Mouse (Mus musculus): ENCODE measurements around the gene Bach2.

Gene Bach2

GRCm38 (mm10) chr4:32424434-32424833 is 185.8 kb downstream of the Bach2 start:
- in situ Hi-C loops (cut with MseI, MboI), result no loop called here

GRCm38 (mm10) chr4:32425060-32425459 is 186.5 kb downstream of the Bach2 start:
- in situ Hi-C loops (cut with MseI, MboI), result no loop called here

GRCm38 (mm10) chr4:32425641-32426040 is 187.0 kb downstream of the Bach2 start:
- in situ Hi-C loops (cut with MseI, MboI), result no loop called here

- in situ Hi-C loops (cut with MseI, MboI), result no loop called here
These were observed 188.4 kb downstream of the Bach2 start for GRCm38 (mm10) chr4:32426779-32427577.

GRCm38 (mm10) chr4:32428738-32429137 is 190.1 kb downstream of the Bach2 start:
- in situ Hi-C loops (cut with MseI, MboI), result no loop called here

GRCm38 (mm10) chr4:32430136-32430535 is 191.5 kb downstream of the Bach2 start:
- in situ Hi-C loops (cut with MseI, MboI), result no loop called here

- in situ Hi-C loops (cut with MseI, MboI), result no loop called here
These were observed 192.4 kb downstream of the Bach2 start for GRCm38 (mm10) chr4:32430981-32431380.

- in situ Hi-C loops (cut with MseI, MboI), result no loop called here
These were observed 193.7 kb downstream of the Bach2 start for GRCm38 (mm10) chr4:32432271-32432781.

- in situ Hi-C loops (cut with MseI, MboI), result no loop called here
These were observed 194.3 kb downstream of the Bach2 start for GRCm38 (mm10) chr4:32432945-32433344.

- in situ Hi-C loops (cut with MseI, MboI), result no loop called here
These were observed 196.0 kb downstream of the Bach2 start for GRCm38 (mm10) chr4:32434612-32435011.

- in situ Hi-C loops (cut with MseI, MboI), result no loop called here
These were observed 201.6 kb downstream of the Bach2 start for GRCm38 (mm10) chr4:32439974-32440739.

GRCm38 (mm10) chr4:32440740-32441072 is 202.1 kb downstream of the Bach2 start:
- in situ Hi-C loops (cut with MseI, MboI), result no loop called here

GRCm38 (mm10) chr4:32444671-32445196 is 206.1 kb downstream of the Bach2 start:
- in situ Hi-C loops (cut with MseI, MboI), result no loop called here

- in situ Hi-C loops (cut with MseI, MboI), result no loop called here
These were observed 209.2 kb downstream of the Bach2 start for GRCm38 (mm10) chr4:32447850-32448249.

GRCm38 (mm10) chr4:32461986-32462385 is 223.4 kb downstream of the Bach2 start:
- in situ Hi-C loops (cut with MseI, MboI), result no loop called here

- in situ Hi-C loops (cut with MseI, MboI), result no loop called here
These were observed 224.5 kb downstream of the Bach2 start for GRCm38 (mm10) chr4:32463065-32463464.

GRCm38 (mm10) chr4:32464540-32464939 is 225.9 kb downstream of the Bach2 start:
- in situ Hi-C loops (cut with MseI, MboI), result no loop called here

- in situ Hi-C loops (cut with MseI, MboI), result no loop called here
These were observed 227.4 kb downstream of the Bach2 start for GRCm38 (mm10) chr4:32466031-32466430.

GRCm38 (mm10) chr4:32477977-32478660 is 239.5 kb downstream of the Bach2 start:
- in situ Hi-C loops (cut with MseI, MboI), result no loop called here

- in situ Hi-C loops (cut with MseI, MboI), result no loop called here
These were observed 240.6 kb downstream of the Bach2 start for GRCm38 (mm10) chr4:32479231-32479630.

GRCm38 (mm10) chr4:32479801-32480700 is 241.4 kb downstream of the Bach2 start:
- in situ Hi-C loops (cut with MseI, MboI), result no loop called here

All from mouse trophoblast stem cell (cell line).